Mouse (Mus musculus) common myeloid progenitor, adult 5-6 weeks (primary cell): ENCODE data around the gene Pigk. TPM values are rescaled to one million over a fixed set of nuclear protein-coding genes. Genes with fewer than 3 reads are reported as not detected.

Source experiments
- ATAC-seq: replicated peaks from 2 replicates; pipeline ENCODE4 v1.8.0; 2016; ENCODE audit warnings: low read depth, mild to moderate bottlenecking, moderate TSS enrichment, inconsistent platforms; ENCODE audit not compliant: poor library complexity, severe bottlenecking
- total RNA-seq: library from RNA; stranded (forward); fragments of 200-1000, 187-1606 nt; gene quantifications from 2 replicates; pipeline ENCODE4 v1.2.3, GENCODE M21; 2017

The Pigk gene
- total RNA-seq, 1 experiment from 2014 or later = 46.2 TPM

DNA sequence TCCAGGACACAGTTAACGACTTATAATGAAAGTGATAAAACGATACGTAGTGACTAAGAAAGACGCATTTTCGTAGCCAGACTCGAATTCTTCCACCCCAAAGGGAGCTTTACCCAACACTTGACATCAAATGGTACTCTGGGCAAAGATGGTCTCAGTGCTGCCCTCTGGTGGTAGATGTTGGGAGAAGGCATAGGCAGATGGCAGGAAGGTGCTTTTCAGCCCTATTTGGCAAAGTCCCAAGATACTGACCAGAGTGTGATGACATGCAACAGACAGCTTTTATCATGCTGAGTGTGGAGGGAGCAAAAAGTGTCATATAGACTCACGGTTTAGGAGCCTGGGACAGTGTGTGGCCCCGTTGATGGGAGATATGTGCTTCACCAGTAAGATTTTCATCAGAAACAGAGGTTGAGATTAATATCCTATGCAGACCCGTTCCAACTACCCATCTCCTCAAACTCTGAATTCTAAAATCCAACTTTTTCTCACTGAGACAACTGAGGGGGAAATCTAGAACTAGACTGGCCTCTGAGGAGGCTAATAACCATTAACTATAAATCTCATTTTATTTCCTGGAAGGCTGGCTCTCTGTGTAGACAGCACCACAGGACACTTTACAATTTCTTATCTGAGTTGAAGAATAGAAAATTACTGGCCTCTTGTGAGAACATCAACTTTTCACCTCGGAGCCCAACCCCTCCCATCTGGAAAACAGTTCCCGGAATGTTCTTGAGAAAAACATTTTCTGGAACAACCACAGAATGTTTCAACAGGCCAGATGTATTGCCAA is 244.7 kb downstream of the Pigk start:
- peak; percentile 50; the same call in 1 of the 2 replicates for ATAC-seq

DNA sequence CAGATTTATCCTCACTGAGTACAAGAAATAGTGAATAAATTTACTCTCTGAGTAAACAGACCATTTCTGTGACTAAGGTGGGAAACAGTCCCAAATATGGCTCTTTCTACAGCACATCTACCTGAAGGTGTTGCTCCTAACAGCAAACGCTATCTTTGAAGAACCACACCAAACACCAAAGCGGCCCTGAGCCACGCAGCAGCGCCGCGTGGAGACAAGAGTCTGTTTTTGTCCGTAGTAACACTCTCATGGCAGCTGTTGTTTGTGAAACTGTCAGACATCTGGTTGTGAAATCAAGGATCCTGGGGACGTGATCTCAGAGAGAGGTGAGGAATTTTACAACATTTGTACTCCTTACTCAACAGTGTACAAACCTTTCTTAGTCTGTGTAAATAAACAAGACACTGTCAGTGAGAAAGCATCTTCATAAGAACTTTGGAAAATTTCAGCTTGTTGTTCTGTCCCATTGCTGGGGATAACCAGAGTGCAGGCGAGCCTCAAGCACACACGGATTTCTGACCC is 248.0 kb downstream of the Pigk start:
- ATAC-seq = no peak

DNA sequence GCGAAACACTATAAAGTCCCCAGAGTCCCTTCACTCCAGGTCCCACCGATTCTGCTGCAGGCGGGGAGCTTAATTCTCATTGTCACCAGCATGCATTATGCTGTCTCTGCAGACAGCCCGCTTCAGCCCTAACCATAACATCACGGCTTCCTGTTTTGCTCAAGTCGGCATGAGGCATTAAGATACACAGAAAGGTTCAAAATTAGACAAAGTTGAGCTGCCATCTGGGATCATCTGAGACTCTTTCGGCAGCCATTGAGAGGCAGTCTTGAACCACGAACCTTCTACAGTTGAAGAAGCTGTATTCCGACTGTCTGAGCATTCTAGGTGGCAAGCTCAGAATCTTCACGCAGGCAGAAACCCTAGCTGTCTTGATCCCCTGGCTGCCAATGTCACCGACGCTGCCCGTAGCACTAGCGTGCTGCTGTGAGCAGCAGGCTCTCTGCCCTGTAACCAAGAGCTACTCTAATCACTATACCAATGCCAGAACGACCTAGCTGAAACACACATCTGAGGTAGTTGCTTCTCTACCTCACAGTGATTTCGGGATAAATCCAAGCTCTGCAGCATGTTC is 256.0 kb downstream of the Pigk start:
- peak; percentile 78 for ATAC-seq

DNA sequence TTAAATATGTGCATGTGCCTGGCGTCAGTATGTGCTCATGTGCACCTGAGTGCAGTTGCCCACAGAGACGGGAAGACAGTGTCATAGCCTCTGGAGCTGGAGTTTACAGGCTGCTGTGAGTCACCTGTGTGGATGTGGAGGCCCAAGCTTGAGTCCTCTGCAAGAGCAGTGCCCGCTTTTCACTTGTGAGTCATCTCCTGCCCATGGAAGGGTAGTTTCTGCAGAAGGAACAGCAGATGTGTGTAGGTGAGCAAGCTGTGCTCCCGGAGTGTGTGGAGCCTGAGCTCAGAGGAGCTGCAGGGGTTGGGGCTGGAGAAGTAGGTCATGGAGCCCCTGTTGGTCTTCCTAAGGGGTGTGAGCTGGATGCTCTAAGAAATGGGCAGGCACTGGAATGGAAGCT is 257.5 kb downstream of the Pigk start:
- ATAC-seq = no peak

DNA sequence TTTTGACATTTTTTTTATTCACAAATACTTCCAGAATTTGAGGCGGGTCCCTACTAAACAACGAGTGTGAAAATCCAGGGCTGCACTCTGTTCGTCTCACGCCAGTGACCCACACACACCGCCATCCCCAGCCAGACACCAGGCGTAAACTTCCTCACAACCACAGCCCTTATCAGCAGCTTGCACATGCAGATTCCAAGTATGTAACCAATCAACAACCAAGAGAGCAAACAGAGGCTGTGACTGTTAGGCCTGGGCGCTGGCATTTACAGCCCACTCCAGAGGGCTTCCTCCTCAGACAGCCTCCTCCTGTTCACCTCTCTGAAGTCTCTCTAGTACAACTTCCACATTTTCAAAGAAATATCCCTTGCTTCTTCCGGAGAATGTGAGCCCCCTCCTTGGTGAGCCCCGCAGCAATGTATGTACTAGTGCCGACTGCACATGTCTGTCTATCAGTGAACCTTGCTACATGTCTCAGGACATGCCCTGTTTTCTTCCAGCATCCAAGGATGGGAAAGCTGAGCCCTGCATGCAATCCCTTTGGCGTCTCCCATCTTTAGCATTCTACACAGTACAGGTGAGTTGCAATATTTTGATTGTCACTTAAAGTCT is 265.7 kb downstream of the Pigk start:
- ATAC-seq = peak; percentile 93

DNA sequence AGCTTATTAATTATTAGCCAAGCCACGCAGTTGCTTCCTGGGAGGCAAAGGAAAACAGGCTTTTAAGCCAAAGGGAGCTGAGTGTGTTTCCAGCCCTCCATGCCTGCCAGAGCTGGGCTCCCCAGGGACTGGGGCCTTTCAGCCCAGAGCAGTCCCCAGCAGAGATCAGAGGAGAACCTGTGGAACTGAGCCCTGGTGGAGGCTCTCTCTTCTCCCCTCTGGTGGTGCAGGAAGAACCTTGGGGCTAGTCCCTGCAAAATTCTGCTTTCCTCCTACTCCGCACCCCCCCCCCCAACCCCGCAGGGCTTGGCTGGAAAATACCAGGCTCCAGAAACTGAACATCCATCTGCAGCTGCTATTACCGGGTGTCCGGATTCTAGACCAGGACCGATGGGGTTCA is 266.5 kb downstream of the Pigk start:
- no peak for ATAC-seq

DNA sequence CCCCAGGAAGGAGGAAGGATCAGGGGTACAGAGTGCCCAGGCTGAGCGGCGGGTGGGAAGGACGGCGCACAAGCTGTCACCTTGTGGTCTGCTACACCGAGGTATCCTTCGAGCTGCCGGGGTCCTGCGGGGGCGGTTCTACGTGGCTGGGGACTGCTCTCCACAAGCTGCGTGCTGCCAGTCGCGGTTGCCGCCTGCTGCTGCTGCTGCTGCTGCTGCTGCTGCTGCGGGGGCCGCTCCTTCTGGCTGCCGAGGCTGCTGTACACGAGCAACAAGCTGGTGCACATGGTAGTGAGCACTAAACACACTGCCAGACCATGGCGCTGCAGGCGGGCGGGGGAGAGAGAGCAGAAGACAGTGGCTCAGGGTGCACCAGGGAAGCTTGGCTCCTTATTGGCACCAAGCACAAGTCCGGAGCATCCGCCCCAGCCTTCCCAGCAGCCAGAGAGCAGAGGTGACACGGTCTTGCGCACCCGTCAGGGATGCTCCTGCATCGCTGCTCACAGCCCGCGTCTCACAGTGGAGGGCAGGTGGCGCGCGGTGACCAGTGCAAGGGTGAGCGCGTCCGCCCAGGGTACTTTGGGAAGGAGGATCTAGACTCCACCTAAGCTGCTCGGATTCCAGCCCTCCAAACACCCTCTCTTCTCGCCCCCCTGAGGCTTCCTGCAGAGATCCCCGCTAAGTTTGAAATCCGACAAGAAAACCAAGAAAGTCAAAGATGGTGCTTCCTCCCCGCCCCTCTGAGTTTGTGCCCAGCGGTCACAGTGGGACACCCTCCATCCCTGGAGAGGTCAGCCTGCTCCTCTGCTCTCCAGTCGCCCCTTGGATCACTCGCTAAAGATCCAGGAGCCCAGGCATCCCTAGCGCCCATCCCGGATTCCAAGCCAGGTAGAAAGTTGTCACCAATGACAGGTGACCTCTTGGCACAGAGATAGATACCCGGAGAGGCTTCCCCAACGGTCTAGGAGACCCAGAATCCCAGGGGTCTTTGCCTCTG is 267.4 kb downstream of the Pigk start:
- peak; percentile 31 for ATAC-seq

DNA sequence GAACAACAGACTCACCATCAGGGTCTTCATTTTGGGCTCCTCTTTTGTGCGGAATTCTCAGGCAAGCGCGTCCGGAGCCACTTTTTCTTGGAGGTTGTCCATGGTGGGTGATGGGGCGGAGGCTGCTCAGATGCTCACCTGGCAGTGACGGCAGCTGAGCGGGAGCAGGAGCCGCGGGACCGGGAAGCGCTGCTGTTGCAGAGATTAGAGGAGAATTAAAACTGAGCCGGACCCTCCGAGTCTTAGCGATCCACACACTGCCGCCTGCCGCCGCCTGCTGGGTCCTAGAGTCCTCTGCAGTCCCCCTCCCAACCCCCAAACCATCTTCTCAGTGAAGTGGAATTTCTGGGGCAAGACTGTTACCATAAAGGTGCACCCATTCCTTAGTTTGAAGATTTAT is 268.1 kb downstream of the Pigk start, which contains the start of gene St6galnac5:
St6galnac5 (minus strand) TSS at position 259 of the 400 bp plus-strand sequence.
- ATAC-seq = no peak

DNA sequence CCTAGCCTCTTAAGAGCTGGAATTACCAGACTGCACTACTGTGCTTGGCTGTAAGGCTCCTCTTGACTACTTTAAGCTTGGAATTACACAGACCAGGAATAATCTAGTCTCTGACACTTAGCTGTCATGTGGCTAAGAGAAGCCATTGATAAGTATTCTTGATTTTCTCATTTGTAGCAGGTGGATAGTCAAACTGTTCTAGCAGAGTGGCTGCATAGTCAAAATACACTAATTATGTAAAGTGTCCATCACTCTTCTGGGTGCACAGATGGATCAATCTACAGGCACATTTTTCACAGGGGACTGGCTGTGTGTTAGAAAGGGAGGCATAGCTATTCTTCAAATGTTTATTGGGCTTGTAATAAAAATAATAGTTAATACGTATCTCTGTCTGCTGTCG is 276.9 kb downstream of the Pigk start:
- no peak for ATAC-seq

DNA sequence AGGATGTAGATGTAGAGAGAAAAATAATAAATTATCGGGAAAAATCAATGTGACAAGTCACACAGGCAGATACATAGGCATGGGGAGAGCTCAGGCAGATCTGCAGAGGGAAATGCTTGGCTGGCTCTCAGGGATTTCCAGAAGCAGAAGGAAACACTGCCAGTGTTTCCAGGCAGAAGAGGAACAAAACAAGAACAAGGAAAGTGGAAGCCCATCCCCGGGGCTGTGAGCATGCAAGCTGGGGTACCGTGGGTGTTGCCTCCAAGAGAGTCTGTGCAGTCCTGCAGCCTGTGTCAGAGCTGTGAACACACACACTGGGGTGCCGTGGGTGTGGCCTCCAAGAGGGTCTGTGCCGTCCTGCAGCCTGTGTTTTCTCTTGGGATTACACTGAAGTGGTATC is 279.7 kb downstream of the Pigk start:
- no peak for ATAC-seq

DNA sequence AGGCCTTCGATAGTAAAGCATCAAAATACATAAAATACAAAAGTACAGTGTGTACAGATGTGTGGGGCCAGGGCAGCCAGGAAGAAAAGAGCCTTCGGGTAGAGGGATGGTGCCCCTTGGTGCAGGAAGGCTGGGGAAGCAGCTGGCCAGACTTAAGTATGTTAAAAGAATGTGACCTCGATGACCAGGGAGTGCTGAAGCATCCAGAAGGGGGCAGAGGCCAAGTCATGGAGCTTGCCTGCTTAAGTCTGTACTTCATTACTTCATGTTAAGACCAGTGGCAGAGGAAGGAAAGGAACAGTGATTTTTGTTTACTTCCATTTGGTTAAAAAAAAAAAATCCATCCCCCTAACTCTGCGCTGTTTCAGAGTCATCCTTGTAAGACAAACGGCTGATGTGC is 284.2 kb downstream of the Pigk start:
- ATAC-seq = no peak

DNA sequence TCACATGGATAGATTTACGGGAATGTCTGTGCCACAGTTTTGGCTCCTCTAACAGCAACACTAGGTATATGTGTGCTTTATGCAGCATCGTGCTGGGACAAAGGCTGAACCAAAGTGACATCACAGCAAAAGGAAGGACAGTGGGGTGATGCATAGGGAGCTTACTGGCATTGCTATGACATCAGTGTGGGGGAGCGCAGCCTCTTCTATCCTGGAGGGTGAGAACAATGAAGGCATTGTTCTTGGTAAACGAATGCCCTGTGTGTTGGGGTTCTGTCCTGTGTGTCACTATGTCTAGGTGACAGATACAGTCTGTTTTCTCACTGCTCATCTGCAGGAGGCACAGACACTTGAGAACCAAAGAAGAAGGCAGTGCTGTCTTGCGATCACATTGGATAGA is 285.0 kb downstream of the Pigk start:
- no peak for ATAC-seq

DNA sequence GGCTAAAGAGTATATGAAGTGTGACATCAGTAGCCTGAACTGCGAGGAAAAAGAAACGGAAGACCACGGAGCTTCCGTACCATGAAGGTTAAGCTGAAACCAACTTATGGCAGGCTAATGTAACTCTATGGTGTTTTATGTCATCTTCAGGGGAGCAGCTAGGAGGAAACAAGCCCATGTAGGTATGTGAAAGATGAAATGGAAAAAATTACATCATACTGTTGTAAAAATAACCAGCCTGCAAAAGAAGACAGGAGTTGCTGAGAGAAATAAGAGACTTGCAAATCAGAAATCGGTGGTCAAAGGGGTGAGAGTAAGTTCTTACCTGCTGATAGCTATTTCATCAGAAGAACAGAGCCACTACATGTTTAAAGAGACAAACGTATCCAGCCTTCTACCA is 293.0 kb downstream of the Pigk start:
- ATAC-seq = no peak

DNA sequence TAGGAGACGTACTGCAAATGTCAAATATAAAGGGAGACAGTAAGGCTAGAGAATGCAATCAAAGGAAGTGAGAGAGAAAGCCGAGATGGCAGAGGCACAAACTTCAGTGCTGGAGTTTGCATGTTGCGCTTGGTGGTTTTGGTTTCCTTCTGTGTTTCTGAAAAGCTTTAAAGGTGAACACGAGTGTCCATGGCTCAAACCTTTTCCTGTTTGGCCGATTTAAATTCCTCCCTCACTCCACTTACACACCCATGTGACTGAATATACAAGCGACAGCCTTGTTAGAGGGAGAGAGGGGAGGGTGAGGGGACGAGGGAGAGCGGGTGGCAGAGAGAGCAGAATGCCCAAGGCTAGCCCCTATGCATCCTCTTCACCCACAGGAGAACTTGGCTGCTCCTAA is 302.5 kb downstream of the Pigk start:
- ATAC-seq = peak; percentile 47; the same call in 1 of the 2 replicates

DNA sequence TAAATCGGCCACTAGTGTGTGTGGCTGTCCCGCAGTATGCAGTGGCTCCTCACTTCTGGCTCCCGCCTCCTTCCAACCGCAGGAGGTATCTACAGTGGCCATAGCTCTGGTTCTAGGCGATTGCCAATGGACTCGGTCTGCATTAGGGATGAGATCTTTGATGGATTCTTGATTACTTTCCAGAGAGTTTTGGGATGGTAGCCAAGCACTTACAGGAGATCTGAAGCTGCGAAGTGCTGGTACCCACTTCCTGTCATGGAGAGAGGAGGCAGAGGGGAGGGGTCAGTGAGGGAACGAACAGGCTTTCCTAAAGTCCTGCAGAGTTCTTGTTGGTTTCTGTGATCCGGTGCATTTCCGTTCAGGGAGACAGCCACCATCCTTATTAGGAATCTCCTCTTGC is 304.2 kb downstream of the Pigk start:
- no peak for ATAC-seq

DNA sequence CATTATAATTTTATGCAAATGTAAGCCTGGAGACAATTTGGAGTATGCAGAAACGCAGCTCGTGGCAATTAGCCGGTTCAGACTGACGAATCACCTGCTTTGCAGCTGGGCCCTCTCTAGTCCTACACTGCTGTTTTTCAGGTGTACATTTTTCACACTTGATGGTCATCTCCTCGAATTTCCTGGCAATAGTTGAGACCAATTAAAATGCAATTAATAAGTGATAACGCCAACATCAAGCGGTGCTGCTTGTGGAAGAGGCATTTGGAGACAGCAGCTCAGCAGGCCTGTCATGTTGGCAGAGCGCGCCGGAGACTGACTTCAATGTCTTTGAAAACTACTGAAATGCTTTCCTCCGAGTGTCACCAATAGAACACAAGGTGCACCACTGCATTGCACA is 310.1 kb downstream of the Pigk start:
- ATAC-seq = no peak
